Mouse (Mus musculus) testis, adult 2 months (tissue): Measurements from ENCODE around the gene Mitf.

Experiments used
- CTCF ChIP-seq: fragments of 200-500 bp; IDR thresholded peaks from 2 replicates; pipeline ENCODE4 v1.5.1; 2012; ENCODE audit warnings: low read depth, mild to moderate bottlenecking, inconsistent platforms, low read length, moderate library complexity; ENCODE audit not compliant: control insufficient read depth, insufficient read depth, insufficient replicate concordance
- POLR2A ChIP-seq: fragments of 200-500 bp; IDR thresholded peaks from 2 replicates; pipeline ENCODE4 v1.6.1; 2012; ENCODE audit warnings: low read depth, mild to moderate bottlenecking, inconsistent platforms, low read length, moderate library complexity; ENCODE audit not compliant: control insufficient read depth

GRCm38 (mm10) chr6:97869953-97870352 lies 63.1 kb downstream of the Mitf start:
- TF ChIP-seq POLR2A: no peak
- no peak for TF ChIP-seq CTCF
